Mouse (Mus musculus): ENCODE data around the gene B4galnt2. TPM values are rescaled to one million over a fixed set of nuclear protein-coding genes. Genes with fewer than 3 reads are reported as not detected.

Gene B4galnt2
- polyA plus RNA-seq, 2 experiments from 2014 or later, result 0.25 TPM; not detected in 1

DNA sequence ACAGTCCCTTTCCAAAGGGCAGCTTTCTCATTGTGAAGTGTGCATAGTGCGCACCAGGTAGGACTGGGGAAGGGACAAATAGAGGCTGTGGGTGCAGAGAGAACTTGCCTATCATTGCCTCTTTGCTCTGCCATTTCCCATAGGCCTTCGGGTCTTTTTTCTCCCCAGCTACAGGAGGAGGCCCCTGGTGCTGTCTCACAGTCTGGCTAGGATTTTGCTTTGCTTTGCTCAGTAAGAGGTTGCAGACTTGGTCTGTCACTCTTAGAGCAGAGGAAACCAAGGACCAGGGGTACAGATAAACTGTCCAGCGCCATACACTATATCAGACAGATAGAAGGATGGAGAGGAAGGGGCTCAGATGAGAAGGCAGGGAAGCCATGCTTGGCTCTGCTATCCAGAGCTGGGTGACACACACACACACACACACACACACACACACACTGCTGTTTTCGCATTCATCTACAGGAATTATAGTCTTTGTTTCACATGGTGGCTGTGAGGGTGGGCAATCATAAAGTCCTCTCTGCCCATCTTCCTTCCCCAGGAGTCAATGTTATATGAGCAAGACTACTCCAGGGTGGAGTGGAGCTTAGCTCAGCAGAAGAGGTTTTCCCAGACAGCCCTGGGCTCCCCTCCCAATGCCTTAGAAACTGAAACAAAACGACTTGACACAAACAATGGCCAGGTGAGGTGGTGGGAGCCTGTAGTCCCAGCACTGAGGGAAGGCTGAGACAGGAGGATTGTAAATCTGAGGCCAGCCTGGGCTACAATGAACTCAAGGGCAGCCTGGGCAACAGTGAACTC lies 73.8 kb downstream of the B4galnt2 start:
- ATAC-seq, result no peak

DNA sequence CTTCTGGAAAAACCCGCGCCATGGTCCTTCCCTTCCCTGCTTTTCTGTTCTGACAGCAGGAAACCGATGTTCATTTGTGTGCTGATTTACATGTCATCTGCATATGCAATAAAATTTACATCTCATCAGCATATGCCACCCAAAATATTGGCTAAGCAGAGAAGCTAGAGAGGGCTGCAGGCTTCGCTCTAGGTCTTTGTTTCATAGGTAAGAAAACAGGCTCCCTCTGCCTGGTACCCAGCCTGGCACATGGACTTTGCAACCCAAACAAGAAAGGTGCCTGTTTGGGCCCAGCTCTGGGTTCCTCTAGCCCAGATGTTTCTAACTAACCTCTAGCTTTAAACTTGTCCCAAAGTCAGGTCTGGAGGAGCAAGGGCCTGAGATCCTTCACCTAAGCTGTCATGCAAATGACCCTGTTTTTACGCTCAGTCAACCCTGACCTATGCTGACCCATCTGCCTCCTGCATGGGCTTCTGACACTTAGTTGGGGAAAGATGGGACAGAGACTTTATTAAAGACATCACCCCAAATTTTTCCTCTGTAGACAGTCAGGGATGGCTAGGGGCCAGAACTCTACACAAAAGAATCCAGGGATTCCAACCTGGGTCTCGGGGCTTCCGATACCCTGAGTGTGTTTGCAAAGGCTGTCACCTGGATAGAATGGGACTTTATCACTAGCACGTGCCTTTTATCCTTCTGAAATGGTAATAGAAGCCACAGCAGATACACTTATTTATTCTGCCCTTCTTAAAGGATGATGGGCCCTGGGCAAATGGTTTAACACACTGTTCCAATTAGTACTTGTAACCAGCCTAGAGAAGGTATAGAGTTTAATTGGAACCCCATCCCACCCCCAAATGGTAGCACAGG lies 75.5 kb downstream of the B4galnt2 start:
- ATAC-seq, result no peak

DNA sequence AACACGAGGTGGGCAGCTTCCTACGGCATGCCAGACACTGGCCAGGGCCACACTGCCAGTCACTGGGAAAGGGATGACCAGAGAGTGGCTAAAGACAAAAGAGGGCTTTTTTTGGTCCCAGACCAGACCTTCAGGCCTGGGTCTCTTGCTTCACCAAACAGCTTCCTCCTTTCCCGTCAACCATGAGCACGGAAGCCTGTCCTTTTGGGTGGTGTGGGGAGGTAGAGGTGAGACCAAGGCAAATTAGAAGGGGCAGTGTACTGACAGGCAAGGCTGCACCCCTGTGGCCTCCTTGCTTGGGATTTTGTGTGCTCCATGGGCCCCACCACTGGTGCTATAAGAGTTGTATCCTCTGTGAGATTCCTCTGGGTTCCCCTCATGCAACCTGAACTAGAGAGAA lies 76.1 kb downstream of the B4galnt2 start:
- no peak for ATAC-seq

DNA sequence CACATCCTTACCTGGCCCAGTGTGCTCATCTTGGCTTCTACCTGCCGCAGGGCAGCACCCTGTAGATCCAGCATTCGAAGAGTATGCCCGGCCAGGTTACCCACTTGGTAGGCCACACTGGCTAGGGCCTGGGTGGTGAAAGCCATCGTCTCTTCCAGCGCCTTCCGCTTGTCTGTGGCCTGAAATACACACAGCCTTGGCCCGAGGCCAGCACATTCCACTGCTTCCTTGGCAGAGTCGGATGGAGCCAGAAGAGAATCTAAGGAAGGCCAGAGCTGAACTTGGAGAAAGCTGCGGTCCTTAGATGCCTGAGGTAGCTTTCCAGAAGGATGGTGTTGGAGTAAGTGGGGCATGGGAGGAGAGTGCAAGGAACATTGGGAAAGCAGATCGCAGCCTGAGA lies 77.6 kb downstream of the B4galnt2 start, which contains the start of gene Gngt2:
Gene Gngt2, plus strand, starts transcription at position 158 of the 400 bp plus-strand sequence.
- no peak for ATAC-seq

DNA sequence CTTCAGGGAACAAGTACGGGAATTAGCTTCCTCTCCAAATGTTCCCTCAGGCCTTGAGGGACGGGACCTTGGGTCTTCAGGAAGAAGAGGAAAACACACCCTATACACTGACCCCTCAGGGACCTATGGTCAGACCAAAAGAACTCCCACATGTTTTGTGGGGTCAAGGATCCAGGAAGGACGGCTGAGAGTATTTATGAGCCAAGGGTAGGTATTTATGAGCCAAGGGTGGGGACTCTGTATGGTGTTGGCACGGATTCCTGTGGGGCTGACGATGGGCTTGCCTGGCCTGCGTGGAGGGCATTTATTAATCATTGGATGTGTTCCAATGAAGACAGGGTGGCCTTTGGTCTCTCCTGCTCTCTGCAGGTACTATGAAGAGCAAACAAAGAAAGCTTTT lies 78.3 kb downstream of the B4galnt2 start:
- no peak for ATAC-seq

DNA sequence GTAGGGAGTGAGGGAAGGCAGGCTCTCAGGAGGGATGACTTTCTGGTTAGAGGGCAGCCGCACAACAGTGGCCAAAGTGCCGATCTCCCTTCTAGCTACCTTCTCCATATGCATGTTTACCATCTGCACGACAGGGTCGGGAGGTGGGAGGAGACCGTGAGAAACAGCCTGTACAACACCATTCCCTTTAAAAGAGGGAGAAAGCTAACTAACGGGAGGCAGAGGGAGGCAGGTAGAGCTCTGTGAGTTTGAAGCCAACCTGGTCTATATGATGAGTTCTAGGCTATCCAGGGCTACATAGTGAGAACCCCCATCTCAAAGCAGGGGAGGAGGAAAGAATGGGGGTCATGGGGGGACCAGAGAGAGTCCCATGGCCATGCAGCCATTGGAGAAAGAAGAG lies 78.9 kb downstream of the B4galnt2 start:
- no peak for ATAC-seq

DNA sequence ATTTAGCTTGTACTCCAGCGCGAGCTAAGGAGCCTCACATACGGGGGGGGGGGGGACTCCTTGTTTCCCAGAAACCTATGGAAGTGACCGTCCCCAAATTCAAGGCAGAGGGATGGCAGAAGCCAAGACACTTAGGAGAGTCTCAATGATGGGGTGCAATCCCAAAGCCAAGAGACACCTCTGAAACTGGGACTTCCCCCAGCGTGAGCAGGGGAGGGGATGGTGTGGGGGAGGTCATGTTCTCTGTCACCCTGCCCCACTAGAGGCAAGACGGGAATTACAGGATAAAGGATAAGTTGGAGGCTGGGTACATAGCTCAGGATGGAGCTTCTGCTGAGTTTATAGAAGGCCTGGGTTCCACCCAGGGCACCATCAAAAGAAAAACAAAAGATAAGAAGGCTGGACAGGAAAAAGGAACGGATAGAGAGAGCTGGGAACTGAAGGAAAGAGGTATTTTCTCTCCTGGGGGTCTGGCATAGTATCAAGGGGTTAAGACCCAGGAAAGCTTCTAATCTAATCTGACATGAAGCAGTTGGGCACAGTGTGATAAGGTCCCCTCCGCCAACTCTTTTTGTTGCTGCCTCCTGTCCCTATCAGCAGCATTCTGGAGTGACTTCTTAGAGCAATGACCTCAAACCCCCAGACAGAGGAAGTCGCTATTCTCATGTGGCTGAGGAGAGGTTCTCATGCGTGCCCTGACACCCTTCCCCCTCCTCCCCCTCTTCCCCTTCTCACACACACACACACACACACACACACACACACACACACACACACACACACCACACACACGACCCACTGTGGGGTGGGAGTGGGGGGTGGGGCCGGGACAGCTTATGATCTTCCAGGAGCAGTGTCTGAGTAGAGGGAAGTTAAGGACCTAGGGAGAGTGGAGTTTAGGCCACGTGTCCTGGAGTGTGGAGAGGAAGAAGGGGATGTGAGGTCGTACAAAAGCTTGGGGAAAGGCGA lies 79.7 kb downstream of the B4galnt2 start:
- ATAC-seq, result peak; percentile 40

DNA sequence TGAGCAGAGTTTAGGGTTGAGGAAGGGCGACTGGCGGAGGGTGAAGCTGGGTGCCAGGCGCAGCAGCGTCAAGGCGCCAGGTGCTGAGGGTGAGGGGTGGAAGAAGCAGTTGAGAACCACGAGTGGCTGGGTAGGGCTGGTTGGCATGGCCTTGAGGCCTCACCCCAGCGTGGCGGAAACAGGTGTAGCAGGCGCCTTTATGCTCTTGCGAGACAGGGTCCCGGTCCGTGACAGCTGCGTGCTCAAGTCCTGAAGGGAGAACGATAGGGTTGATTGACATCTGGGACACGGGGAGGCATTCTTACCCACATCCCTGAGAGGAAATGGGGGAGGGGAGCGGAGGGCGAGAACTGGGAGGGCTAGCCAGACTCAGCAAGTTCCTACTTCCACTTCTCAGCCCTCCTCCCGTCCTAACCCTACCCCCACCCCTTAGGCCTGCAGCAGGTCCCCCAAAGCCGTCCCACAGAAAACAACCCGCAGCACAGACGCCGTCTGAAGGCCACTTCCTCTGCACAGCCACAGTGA lies 80.5 kb downstream of the B4galnt2 start:
- peak; percentile 57 for ATAC-seq

DNA sequence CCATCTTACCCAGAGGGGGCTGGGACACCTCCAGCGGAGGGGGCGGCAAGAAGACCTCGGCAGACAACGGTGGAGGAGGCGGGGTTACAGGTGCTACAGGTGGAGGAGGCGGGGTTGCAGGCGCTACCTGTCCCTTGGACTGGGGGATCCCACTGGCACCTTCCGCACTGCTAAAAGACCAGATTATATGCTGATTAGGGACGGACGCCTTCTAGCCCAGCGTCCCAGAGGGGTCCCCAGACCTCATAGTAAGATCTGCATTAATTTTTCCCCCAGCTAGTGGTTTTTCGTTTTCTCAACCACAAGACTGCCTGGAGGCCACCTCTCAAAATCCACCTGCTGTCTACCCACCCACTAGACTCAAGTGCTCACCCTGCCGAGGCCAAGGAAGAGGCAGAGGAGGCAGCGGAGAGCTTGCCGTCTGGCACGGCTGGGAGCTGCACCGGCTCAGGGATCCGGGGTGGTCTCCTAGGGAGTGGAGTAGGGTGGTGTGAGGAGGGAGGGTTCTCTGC lies 81.0 kb downstream of the B4galnt2 start:
- ATAC-seq, result peak; percentile 3

DNA sequence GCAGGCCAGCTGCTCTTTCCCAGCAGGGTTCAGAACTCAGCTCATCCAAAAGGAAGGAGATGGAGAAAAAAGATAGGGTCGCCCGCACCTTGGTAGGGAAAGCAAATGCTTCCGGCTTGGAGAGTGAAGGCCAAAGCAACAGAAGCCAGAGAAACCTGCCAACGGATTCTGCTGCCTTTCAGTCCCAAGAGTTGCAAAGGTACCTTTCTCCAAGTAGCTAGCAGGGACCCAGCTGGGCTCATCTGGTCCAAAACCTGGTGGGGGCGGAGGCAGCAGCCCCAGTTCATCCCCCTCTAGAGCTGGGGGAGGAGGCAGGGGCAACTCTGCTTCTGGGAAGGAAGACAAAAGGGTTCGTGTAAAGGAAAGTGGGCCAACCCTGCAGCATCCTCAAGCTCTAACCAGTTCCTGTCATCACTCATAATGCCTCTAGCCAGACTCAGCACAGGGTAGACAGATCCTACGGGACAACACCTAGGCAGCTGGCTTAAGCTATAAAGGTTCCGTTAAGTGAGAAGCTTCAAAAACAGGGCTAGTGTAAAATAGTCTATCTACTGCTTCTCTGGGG lies 81.6 kb downstream of the B4galnt2 start:
- no peak for ATAC-seq

DNA sequence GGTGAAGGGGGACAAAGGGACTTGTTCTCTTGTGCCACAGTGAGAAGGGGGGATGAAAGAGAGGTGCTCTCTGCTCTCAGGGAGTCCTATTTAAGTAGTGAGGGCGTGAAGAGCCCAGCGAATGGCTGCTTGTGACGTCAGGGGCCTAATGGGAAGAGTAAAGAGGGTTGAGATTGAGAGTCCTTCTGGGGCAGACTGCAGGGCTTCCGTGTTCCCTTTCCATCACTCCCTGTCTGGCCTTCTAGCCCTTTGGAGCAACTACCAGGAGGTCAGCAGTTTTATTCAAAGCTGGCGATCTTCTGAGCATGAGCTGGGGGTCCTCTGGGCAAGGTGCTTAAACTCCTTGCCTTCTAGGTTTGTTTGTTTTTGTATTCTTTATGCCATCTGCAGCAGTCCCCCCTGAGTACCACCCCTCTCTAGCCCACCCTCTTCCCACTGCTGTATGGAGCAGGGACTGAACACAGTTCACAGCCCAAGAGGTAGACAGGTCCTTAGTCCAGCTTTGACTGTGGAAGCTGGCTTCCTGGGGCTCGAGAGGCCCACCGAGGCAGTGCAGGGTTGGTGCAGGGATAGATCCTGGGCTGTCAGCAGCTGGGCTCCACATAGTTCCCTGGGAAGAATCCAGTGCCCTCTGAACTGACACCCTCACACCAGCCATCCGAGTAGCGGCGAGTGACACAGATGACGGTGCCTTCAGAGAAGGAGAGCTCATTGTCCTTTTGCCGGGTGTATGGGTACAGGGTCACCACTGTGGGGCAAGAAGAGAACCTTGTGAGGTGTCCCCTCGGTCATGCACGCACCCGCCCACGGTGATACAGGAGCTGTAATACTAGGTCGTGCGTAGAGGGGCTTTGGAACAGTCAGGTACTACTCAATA lies 82.3 kb downstream of the B4galnt2 start:
- no peak for ATAC-seq

DNA sequence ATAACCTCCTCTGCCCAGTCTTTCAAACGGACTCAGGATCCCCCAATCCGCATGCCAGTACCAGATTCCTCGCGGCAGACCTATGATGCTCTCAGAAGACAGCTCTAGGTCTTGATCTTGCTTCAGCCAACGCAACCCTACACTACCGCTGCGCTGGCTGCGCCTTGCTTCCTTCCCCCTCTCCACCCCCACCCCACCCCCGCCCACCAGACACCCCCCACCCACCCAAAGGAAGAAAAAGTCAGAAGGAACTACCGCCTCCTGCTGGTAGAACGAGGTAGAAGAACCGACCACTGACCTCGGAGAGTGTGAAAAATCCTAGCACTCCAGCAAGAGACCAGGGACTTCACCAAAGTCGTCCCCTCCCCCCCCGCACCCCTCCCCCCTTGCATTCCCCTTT lies 83.0 kb downstream of the B4galnt2 start:
- ATAC-seq, result no peak

DNA sequence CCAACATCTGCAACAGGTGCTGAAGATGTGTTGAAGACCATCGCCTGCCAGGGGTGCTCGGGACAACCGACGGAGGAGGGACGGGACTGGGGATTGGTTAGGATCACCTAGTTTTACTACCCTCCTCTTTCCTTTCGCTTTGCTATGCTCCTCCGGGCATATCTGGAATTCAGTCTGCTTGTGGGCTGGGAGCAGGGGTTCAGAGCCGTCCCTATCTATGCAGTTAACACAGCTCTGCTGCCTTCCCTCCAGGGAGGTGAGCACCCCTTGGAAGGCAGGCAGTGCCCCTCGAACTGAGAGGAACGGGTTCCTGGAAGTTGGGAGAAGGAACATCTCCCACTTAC lies 83.4 kb downstream of the B4galnt2 start:
- ATAC-seq, result no peak

DNA sequence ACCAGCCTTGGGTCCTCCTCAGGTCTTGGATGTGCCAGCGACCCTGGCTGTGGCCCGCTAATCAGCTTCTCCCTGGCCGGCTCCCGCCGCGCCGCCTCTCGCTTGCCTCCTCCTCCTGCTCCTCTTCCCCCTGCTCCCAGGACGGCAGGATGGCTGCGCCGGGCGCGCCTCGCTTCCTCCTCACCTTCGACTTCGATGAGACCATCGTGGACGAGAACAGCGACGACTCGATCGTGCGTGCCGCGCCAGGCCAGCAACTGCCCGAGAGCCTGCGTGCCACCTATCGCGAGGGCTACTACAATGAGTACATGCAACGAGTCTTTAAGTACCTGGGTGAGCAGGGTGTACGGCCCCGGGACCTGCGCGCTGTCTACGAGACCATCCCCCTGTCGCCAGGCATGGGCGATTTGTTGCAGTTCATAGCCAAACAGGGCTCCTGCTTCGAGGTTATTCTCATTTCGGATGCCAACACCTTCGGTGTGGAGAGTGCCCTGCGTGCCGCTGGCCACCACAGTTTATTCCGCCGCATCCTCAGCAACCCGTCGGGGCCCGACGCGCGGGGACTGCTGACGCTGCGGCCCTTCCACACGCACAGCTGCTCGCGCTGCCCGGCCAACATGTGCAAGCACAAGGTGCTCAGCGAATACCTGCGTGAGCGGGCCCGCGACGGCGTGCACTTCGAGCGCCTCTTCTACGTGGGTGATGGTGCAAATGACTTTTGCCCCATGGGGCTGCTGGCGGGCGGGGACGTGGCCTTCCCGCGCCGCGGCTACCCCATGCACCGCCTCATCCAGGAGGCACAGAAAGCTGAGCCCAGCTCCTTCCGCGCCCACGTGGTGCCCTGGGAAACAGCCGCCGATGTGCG lies 84.0 kb downstream of the B4galnt2 start:
- no peak for ATAC-seq

DNA sequence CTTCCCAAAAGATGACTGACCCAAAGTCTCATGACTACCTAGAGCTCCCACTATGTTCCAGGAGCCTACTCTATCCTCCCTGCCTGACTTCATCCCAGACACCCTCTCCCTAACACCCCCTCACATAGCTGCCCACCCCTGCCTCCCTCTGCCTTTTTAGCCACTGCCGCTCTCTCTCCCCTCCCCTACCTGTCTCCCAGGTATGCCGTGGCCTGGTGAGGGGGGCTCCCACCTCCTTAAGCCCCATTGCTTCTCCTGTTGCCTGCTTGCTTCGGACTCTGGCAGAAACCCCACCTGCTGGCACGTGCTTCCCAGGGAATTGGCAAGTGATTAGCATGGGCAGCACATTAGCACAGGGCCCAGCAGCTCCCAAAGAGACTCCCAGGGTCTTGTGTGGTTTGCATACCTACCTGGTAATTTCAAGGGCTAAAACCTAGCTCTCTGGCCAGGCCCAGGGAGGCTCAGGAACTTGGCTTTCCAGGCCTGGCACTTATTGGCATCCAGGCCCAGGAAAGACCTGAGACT lies 85.1 kb downstream of the B4galnt2 start:
- no peak for ATAC-seq

DNA sequence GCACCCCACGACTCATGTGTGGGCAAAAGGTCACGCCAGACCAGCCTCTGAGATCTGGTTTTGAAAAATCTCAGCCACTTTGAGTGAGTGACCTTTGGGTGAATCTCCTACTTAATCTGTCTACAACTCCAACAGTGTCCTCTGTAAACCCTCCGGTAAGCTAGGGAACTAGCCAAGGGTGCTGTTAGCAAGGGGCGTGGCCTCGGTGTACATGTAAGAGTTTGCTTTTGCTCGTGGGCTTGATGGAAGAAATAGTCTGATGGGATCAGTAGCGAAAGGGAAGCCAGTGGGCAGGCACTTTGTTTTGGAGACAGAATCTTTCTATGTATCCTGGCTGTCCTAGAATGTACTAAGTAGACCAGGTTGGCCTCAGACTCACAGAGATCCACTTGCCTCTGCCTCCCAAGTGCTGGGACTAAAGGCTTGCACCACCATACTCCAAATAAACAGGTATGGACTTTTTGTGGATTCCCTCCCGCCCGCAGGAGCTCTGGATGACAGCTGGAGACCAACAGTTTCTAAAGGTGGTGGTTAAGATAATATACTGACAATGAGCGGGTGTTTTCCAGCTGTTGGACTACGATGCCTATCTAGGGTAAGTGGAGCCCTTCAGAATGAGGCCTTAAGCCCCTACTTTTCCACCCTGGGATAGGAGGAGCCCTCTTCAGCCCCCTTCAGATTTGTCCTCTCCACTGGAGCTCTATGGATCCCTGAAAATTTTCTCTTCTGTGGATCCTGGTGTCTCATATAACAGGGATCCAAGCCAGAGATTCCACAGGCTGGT lies 86.3 kb downstream of the B4galnt2 start:
- no peak for ATAC-seq

DNA sequence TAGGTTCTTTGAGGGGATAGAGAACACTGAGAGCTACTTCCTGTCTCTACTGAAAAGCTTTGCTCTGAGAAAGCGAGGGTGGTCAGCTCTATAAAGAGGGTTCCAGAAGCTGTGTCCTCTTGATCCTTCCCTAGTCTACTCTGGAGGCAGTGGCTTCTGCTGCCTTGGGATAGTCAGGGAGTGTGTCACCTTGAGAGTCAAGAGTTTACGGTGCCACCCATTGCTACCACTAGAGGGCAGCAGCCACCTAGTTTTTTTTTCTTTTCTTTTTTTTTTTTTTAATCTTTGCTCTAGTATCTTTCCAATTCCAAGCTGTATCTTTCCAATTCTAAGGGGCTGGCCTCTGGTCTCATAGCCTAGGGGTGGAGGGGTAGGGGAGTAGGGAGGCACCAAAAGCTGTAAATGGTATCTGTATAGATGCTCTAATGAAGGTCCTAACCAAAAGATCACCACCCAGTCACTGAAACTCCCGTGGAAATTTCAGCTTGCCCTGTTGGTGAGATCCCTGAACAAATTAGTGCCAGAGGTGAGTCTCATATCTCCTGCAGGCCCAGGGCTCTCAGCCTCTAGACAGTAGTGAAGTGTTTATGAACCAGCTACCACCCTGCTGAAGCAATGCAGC lies 87.1 kb downstream of the B4galnt2 start:
- ATAC-seq, result no peak

DNA sequence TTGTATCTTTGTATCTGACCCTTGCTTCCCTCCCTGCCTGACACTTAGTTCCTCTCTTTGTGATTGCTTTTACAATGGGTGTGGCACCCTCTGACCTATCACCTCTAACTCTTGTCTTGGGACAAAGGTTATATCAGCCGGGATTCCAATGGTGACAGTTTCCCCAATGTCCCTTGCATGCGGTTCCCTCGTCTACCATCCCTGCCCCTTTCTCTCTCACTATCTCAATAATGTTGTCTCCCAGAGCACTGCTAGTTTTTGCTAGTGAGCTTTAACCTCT lies 87.6 kb downstream of the B4galnt2 start:
- no peak for ATAC-seq
